39 mouse cellular contexts compared by ENCODE assay signal in the genomic region with DNA sequence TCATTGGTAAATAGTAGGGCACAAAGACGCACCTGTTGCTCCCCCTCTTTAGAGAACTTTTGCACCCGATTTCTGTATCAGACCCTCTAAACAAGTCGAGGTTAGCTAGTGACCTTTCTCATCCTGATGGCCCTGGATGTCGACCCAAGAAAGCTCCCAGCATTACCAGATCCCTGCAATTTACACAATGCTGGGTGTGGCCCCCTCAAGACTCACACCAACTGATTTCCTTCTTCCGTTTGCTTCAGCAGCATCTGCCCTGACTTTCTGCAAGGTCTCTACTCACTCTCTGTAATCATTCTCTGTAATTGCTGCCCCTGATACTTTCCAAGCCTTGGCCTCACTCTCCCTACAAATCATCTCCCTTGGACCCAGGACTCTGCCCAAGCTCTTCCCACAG. TPM values are rescaled to one million over a fixed set of nuclear protein-coding genes. Genes with fewer than 3 reads are reported as not detected.
"Had no signal": no experiment of that assay in that cellular context is flagged by ENCODE, and none has a peak within 500 bp of the region (broad histone marks: within the 10 kb centered on the region; RNA-seq: fewer than 3 reads in every experiment).

No protein-coding gene starts in this region.

- H3K4me3 ChIP-seq: heart, adult 2 months; heart, embryonic 13.5 days; heart, embryonic 15.5 days; hindbrain, embryonic 13.5 days; hindbrain, embryonic 15.5 days; layer of hippocampus, adult 2 months; left cerebral cortex, adult 2 months; limb, embryonic 10.5 days; limb, embryonic 12.5 days; liver, embryonic 13.5 days; liver, embryonic 15.5 days had no signal

- H3K9me3 ChIP-seq: heart, embryonic 13.5 days; heart, embryonic 15.5 days; hindbrain, embryonic 13.5 days; hindbrain, embryonic 15.5 days; limb, embryonic 10.5 days; limb, embryonic 12.5 days; liver, embryonic 13.5 days; liver, embryonic 15.5 days had no signal

- ATAC-seq: hindbrain, postnatal 0 days had no signal

- H3K4me2 ChIP-seq: heart, embryonic 11.5 days; heart, embryonic 13.5 days; heart, embryonic 15.5 days; hindbrain, embryonic 13.5 days; hindbrain, embryonic 15.5 days; limb, embryonic 12.5 days; liver, embryonic 13.5 days; liver, embryonic 15.5 days had no signal

- H3K4me1 ChIP-seq: heart, embryonic 15.5 days; hindbrain, embryonic 13.5 days; hindbrain, embryonic 15.5 days; limb, embryonic 10.5 days; limb, embryonic 12.5 days had no signal

- H3K36me3 ChIP-seq: heart, embryonic 13.5 days; heart, embryonic 15.5 days; hindbrain, embryonic 13.5 days; hindbrain, embryonic 15.5 days; limb, embryonic 10.5 days; limb, embryonic 12.5 days; liver, embryonic 13.5 days; liver, embryonic 15.5 days had no signal

- H3K27me3 ChIP-seq: heart, embryonic 13.5 days; heart, embryonic 15.5 days; hindbrain, embryonic 13.5 days; hindbrain, embryonic 15.5 days; limb, embryonic 12.5 days; liver, embryonic 13.5 days; liver, embryonic 15.5 days had no signal

- DNase-seq: gastrocnemius, postnatal 14 days; gastrocnemius, postnatal 36 days; heart, adult 11 months; heart, adult 2 months; heart, postnatal 14 days; heart, postnatal 36 days; kidney, adult 11 months; kidney, adult 8-10 months; kidney, postnatal 10 days; kidney, postnatal 25 days; kidney, postnatal 4 days; liver; liver, embryonic 13.5 days had no signal

- H3K9ac ChIP-seq: heart, embryonic 13.5 days; heart, embryonic 15.5 days; hindbrain, embryonic 13.5 days; hindbrain, embryonic 15.5 days; limb, embryonic 12.5 days; liver, embryonic 13.5 days; liver, embryonic 15.5 days had no signal

- H3K27ac ChIP-seq: heart, adult 2 months; heart, embryonic 13.5 days; heart, embryonic 15.5 days; hindbrain, embryonic 13.5 days; hindbrain, embryonic 15.5 days; hindbrain, postnatal 0 days; layer of hippocampus, adult 2 months; left cerebral cortex, adult 2 months; limb, embryonic 10.5 days; limb, embryonic 12.5 days; liver, embryonic 13.5 days; liver, embryonic 15.5 days had no signal

RNA-seq across cellular contexts. Expression of a gene that starts 1.6 kb away (rescaled TPM):
- total RNA-seq: gastrocnemius, adult 18-20 months; gastrocnemius, adult 8-10 months; gastrocnemius, postnatal 14 days; gastrocnemius, postnatal 36 days; heart, adult 2 months; heart, postnatal 36 days; hematopoietic stem cell, adult 5-6 weeks; hindbrain, postnatal 0 days; layer of hippocampus, postnatal 10 days; layer of hippocampus, postnatal 25 days; left cerebral cortex, adult 2 months; left cerebral cortex, postnatal 14 days; left cerebral cortex, postnatal 36 days had no signal
- polyA plus RNA-seq: heart, adult 2 months; heart, embryonic 11.5 days; heart, embryonic 13.5 days; heart, embryonic 15.5 days; heart, postnatal 0 days; hindbrain, embryonic 11.5 days; hindbrain, embryonic 13.5 days; hindbrain, embryonic 15.5 days; hindbrain, postnatal 0 days; intestine, embryonic 14.5 days; kidney, embryonic 14.5 days; kidney, embryonic 16.5 days; limb, embryonic 10.5 days; limb, embryonic 12.5 days; liver, embryonic 13.5 days; liver, embryonic 15.5 days had no signal

RNA-seq across cellular contexts. Expression of a gene that starts 8.1 kb away (rescaled TPM):
- total RNA-seq: gastrocnemius, postnatal 14 days; gastrocnemius, postnatal 36 days; heart, adult 2 months; heart, postnatal 14 days; heart, postnatal 36 days; hematopoietic stem cell, adult 5-6 weeks; hindbrain, postnatal 0 days; layer of hippocampus, adult 2 months; layer of hippocampus, postnatal 10 days; layer of hippocampus, postnatal 25 days; left cerebral cortex, adult 2 months; left cerebral cortex, postnatal 14 days; left cerebral cortex, postnatal 36 days had no signal
- polyA plus RNA-seq: frontal cortex, adult 2 months; heart, adult 2 months; heart, embryonic 11.5 days; heart, embryonic 13.5 days; heart, embryonic 15.5 days; heart, postnatal 0 days; hindbrain, embryonic 11.5 days; hindbrain, embryonic 13.5 days; hindbrain, embryonic 15.5 days; hindbrain, postnatal 0 days; kidney, embryonic 14.5 days; kidney, embryonic 16.5 days; limb, embryonic 10.5 days; limb, embryonic 12.5 days had no signal

RNA-seq across cellular contexts. Expression of a gene that starts 30.4 kb away (rescaled TPM):
- total RNA-seq: gastrocnemius, adult 18-20 months; gastrocnemius, adult 8-10 months; gastrocnemius, postnatal 14 days; gastrocnemius, postnatal 36 days; heart, adult 2 months; heart, postnatal 14 days; heart, postnatal 36 days; hematopoietic stem cell, adult 5-6 weeks; hindbrain, postnatal 0 days; layer of hippocampus, adult 2 months; layer of hippocampus, postnatal 10 days; layer of hippocampus, postnatal 25 days; left cerebral cortex, adult 2 months; left cerebral cortex, postnatal 14 days; left cerebral cortex, postnatal 36 days had no signal
- polyA plus RNA-seq: frontal cortex, adult 2 months; heart, adult 2 months; heart, embryonic 11.5 days; heart, embryonic 13.5 days; heart, embryonic 15.5 days; heart, postnatal 0 days; hindbrain, embryonic 11.5 days; hindbrain, embryonic 13.5 days; hindbrain, embryonic 15.5 days; hindbrain, postnatal 0 days; kidney, embryonic 14.5 days; limb, embryonic 10.5 days; limb, embryonic 12.5 days; limb, embryonic 14.5 days; liver, embryonic 13.5 days had no signal

RNA-seq across cellular contexts. Expression of a gene that starts 47.0 kb away (rescaled TPM):
- total RNA-seq: gastrocnemius, adult 18-20 months; gastrocnemius, adult 8-10 months; gastrocnemius, postnatal 14 days; gastrocnemius, postnatal 36 days; heart, adult 2 months; heart, postnatal 14 days; heart, postnatal 36 days; hematopoietic stem cell, adult 5-6 weeks; hindbrain, postnatal 0 days; layer of hippocampus, adult 2 months; layer of hippocampus, postnatal 10 days; layer of hippocampus, postnatal 25 days; left cerebral cortex, adult 2 months; left cerebral cortex, postnatal 14 days; left cerebral cortex, postnatal 36 days had no signal
- polyA plus RNA-seq: frontal cortex, adult 2 months; gonadal fat pad, adult 2 months; heart, adult 2 months; heart, embryonic 11.5 days; heart, embryonic 13.5 days; heart, embryonic 15.5 days; heart, postnatal 0 days; hindbrain, embryonic 11.5 days; hindbrain, embryonic 13.5 days; hindbrain, embryonic 15.5 days; hindbrain, postnatal 0 days; intestine, embryonic 14.5 days; kidney, embryonic 14.5 days; limb, embryonic 10.5 days; limb, embryonic 12.5 days; limb, embryonic 14.5 days; liver, embryonic 13.5 days had no signal
